Mouse (Mus musculus) left cerebral cortex, adult 8-10 months (tissue): ENCODE results near the gene Mcrip1. TPM values are rescaled to one million over a fixed set of nuclear protein-coding genes. Genes with fewer than 3 reads are reported as not detected.

ENCODE experiments used
- DNase-seq, 2 experiments: peaks; one replicate each; pipeline ENCODE4 v3.0.0; 2022; ENCODE audit warnings: low spot score in 2 of 2
- total RNA-seq, 4 experiments: library from RNA; stranded (reverse); gene quantifications; 2 replicates each; pipeline ENCODE4 v1.2.4; 2022

Mcrip1 gene
- total RNA-seq, 4 experiments from 2014 or later, result 71.6 to 75.9 (median 74.1) TPM

DNA sequence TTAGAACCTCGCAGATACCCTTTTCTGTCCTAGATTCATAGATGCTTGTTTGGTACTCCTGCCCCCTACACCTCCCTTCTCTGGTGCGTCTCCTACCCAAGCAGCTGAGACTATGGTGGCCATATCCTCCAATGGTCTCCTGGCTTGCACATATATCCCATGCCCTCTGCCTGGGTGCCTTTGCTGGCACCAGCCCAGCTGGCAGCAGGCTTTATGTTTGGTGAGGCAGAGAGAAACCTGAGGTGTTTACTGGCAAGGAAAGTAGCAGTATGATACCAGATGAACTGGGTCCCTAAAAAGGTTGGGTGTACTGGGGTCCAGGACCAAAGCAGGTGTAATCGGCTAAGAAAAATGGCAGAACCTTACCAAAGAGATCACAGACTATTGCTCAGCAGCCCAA, 3.6 kb downstream of the Mcrip1 start:
- no peak for DNase-seq

- DNase-seq, result no peak
Observed at GRCm38 (mm10) chr11:120542376-120542775, 7.2 kb downstream of the Mcrip1 start.

GRCm38 (mm10) chr11:120541907-120542306, 7.6 kb downstream of the Mcrip1 start:
- no peak for DNase-seq

DNA sequence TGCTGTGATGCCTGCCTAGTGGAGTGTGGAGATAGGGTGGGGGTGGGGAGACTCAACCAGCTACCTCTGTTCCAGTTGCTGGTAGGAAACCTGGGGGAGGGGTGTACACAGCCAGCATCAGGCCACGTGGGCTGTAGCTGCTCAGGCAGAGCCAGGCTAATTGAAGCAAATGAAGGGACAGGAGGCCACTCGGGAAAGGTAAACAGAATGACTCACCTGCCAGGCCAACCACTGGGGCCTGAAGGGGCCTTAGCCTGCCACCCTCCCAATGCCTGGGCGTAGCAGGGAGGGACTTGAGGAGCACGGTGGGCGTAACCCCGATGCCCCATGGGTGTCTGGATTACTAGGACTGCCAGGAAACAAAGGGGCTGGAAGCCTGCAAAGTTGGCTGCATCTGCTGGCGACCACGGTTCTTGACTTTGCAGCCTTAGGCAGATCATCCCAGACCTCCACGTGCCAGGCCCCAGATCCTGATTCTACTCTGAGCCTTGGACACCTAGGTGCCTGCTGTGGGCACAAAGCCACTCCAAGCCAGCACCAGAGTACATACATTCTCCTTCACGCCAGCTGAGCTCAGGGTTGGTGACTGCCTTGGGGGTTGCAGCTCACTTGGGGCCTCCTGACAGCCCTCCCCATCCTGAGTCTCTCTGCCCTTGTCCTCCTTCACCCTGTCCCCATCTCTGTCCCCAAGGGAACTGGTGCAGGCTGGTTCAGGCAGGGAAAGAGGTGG, 10.1 kb downstream of the Mcrip1 start:
- DNase-seq, result no peak

DNA sequence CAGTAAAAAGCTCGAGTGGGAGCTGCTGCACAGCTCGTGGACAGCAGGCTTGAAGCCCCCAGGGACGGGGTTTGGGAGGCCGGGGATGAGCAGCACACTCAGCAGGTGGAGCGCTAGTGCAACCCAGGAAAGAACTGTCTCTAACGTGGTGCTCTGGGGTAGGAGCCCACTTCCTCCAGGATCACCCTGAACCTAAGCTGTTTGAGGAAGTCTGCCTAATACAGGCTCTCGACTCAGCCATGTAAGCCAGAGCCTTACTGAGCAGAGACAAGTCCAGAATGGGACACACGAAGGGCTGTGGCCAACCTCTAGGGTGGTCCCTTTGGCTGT, 10.6 kb downstream of the Mcrip1 start:
- DNase-seq, result no peak

- DNase-seq, result no peak
Observed at GRCm38 (mm10) chr11:120538485-120538884, 11.0 kb downstream of the Mcrip1 start.

DNA sequence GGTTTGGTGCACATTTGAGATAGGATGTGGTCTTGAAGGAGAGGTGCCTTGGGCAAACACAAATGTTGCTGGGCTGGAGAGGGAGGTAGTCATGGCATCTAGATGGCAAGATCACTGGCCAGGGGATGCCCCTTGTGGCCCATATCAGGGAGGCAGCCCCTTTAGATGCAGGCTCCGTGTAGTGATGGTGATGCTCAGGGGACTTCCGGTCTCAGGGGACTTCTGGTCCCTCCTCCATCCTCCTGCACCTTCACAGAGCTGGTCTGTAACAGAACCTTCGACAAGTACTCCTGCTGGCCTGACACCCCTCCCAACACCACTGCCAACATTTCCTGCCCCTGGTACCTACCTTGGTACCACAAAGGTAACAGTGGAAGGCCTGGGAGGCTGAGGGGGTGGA, 13.7 kb downstream of the Mcrip1 start:
- no peak for DNase-seq

- DNase-seq, result no peak
Observed at GRCm38 (mm10) chr11:120535145-120535544, 14.4 kb downstream of the Mcrip1 start.

- no peak for DNase-seq
Observed at GRCm38 (mm10) chr11:120534093-120534492, 15.4 kb downstream of the Mcrip1 start.

DNA sequence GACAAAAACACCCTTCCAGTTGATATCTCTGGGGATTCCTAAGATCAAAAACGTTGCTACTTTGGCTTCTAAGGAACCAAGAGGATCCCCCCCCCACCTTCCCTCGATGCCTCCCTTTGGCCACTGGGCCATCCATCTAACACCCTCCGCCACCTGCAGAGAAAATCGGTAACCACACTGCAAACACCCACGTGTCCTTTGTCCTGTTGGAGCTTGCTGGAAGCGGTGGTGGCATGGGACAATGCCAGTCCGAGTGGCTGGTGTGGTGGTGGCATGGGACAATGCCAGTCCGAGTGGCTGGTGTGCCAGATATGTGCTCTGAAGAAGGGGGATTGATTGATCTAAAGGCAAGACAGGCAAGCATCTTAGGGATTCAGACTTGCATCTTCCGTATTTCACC, 17.9 kb downstream of the Mcrip1 start:
- no peak for DNase-seq

DNA sequence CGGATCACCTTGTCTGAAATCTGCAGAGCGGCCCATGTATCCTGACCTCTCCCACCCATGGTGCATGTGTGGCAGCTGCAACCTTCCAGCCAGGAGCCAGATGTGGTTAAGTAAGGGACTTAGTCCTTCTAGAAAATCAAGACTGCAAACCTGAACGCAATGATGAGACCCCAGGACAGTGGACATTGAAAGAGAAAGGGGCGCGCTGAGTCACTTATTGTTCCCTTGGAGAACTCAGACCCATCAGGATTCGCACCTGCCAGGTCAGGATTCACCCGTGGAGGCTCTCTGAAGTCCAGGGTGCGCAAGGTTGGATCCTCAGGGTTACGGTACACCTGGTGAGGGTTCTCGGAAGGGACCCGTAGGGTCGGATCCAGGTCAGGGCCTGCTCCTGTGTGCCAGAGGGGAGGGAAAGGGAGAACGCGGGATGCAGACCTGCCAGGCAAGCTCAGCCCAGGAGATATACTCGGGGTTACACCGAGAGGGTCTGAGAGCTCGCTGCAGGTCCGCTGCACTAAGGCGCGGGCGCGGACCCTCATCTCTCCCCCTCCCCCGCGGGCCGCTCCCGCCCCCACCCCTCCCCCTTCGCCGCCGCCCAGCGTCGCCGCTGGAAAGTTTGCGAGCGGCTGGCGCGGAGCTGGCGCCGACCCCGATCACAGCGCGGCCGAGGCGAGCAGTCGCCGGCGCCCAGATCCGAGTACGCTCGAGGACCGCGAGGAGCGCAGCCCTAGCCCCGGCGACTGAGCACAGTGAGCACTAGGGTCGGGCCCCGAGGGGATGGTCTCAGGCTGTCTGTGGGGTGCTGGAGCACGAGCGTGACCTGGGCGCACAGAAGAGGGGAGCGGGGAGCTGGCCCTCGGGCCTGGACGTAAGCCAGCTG, 19.2 kb downstream of the Mcrip1 start, which contains the start of gene Gcgr:
Gene Gcgr, plus strand, starts transcription at position 615 of the 880 bp plus-strand sequence.
- no peak for DNase-seq

GRCm38 (mm10) chr11:120528903-120529302, 20.6 kb downstream of the Mcrip1 start:
- DNase-seq, result no peak

- DNase-seq, result no peak
Observed at GRCm38 (mm10) chr11:120527690-120528354, 21.7 kb downstream of the Mcrip1 start.

DNA sequence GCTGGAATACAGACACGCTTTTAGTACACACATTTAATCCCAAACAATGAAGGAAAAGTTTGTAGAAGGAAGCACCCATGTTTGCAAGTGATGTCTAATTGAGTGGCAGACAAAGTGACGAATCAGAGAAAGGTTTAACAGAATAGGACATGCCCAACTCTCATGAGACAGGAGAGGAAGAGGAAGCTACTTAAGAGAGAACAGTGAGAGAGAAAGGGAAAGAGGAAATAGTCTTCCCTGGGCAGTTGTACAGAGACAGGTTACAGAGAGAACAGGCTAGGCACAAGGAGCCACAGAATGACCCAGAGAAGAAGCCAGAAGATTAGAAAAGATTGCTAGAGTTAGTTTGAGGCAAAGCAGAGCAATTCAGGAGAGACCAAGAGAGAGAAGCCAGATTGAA, 23.6 kb downstream of the Mcrip1 start:
- DNase-seq, result no peak

- DNase-seq, result no peak
Observed at GRCm38 (mm10) chr11:120522581-120522980, 26.9 kb downstream of the Mcrip1 start.

GRCm38 (mm10) chr11:120520967-120521540, 28.5 kb downstream of the Mcrip1 start:
- DNase-seq, result no peak

DNA sequence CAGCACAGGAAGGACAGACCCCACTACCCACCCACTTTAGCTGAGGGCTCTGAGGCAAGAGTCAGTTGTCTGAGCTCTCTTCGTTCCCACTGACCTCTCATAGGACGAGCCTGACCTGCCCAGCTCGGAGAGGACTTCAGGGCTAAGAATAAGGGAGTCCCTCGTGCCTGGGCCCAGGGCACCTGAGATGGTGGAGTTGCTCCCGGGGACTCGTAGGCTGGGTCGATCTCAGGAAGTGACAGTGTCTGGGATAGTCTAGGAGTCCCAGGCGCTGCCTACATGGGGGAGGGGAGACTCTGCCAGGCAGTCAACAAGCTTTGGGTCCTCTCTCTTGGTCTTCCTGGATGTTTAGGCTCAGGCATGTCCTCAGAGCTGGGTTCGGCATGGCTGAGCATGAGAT, 29.0 kb downstream of the Mcrip1 start:
- DNase-seq, result no peak

DNA sequence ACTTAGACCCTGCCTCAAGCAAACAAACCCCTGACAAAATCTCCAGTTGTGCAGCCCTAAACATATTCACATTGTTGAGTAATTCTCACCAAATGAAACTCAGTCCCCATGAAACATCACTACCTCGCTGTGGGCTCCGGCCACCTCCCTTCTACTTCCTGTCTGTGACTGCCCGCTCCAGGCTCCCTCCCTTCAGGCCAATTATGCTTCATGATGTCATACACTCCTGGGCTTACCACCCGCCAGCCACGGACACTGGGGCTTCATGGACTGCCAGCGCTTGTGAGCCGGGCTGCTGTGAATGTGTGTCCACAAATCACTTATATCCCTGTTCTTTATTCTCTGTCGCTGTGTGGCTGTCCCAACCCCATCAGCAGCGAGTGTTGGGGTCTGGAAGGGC, 29.8 kb downstream of the Mcrip1 start:
- no peak for DNase-seq

DNA sequence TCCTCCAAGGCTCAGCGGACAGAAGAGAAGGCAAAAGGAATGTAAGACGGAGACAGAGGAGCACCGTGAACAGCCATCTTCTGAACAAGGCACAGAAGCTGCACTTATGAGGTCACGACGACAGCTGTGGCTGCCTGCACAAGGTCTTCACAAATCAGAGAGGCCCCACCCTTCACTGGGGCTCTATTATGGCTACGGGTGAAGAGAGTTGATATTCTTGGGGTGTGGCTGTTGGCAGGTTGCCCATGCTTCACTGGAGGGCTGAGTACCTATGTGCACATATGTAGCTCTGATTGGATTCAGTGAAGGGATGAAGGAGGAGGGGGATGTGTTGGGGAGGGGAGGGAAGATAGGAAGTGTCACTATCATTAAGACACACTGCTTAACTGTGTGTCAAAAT, 31.0 kb downstream of the Mcrip1 start:
- no peak for DNase-seq

- peak; percentile 34 to 92 for DNase-seq
Observed at GRCm38 (mm10) chr11:120518027-120518426, 31.5 kb downstream of the Mcrip1 start.

DNA sequence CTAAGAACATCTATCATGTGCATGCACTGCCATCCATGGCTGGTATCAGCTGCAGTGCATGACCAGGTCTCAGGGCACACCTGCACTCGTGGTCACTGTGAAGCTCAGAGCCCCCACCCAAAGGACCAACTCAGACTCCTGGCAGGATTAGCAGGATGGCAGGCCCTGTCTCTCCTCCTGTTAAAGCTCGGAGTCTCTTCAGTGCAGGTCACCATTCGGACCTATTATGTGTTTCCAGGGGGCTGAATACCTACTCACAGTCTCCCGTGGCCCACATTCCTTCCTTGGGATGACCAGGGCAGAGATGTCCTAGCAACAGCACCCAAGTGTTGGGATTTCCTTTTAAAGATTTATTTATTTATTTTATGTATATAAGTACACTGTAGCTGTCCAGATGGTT, 32.4 kb downstream of the Mcrip1 start:
- DNase-seq, result no peak

- peak; percentile 57 to 85 for DNase-seq
Observed at GRCm38 (mm10) chr11:120515611-120516010, 33.9 kb downstream of the Mcrip1 start.
